Mouse (Mus musculus) limb, embryonic 14.5 days (tissue): ENCODE results near the gene Ovca2. TPM values are rescaled to one million over a fixed set of nuclear protein-coding genes. Genes with fewer than 3 reads are reported as not detected.

ENCODE experiments used
- ATAC-seq: fragments of 200-750 bp; cut with Nextera tagmentation; 2 replicates; pipeline ENCODE4 v1.8.0; 2017; ENCODE audit warnings: low read depth, moderate number of reproducible peaks, moderate TSS enrichment; ENCODE audit not compliant: low FRiP score
- DNase-seq: peaks from one replicate; pipeline ENCODE4 v3.0.0-alpha.2; 2015; ENCODE audit warnings: low spot score
- H3K27ac ChIP-seq: fragments of 300-500 bp; sonication (generic); replicated peaks from 2 replicates; pipeline ENCODE4 v1.5.1; 2014; ENCODE audit warnings: low read depth, mild to moderate bottlenecking, low read length, moderate library complexity, mixed read lengths
- H3K27me3 ChIP-seq: fragments of 300-500 bp; sonication (generic); 2 replicates; pipeline ENCODE4 v1.6.1; 2014; ENCODE audit warnings: low read length, mixed read lengths; ENCODE audit not compliant: control insufficient read depth, insufficient read depth
- H3K36me3 ChIP-seq: fragments of 300-500 bp; sonication (generic); 2 replicates; pipeline ENCODE4 v1.6.1; 2014; ENCODE audit warnings: mild to moderate bottlenecking, low read length, moderate library complexity, mixed read lengths; ENCODE audit not compliant: control insufficient read depth, insufficient read depth
- H3K4me1 ChIP-seq: fragments of 300-500 bp; sonication (generic); 2 replicates; pipeline ENCODE4 v1.6.1; 2014; ENCODE audit warnings: antibody characterized with exemption, low read length, mixed read lengths; ENCODE audit not compliant: control insufficient read depth, insufficient read depth
- H3K4me2 ChIP-seq: fragments of 300-500 bp; sonication (generic); replicated peaks from 2 replicates; pipeline ENCODE4 v1.6.1; 2014; ENCODE audit warnings: low read depth, mild to moderate bottlenecking, low read length, moderate library complexity; ENCODE audit not compliant: severe bottlenecking
- H3K4me3 ChIP-seq: fragments of 300-500 bp; sonication (generic); replicated peaks from 2 replicates; pipeline ENCODE4 v1.5.1; 2014; ENCODE audit warnings: low read length
- H3K9ac ChIP-seq: fragments of 300-500 bp; sonication (generic); 2 replicates; pipeline ENCODE4 v1.6.1; 2014; ENCODE audit warnings: mild to moderate bottlenecking, low read depth, low read length, moderate library complexity; ENCODE audit not compliant: severe bottlenecking
- H3K9me3 ChIP-seq: fragments of 300-500 bp; sonication (generic); 2 replicates; pipeline ENCODE4 v1.6.1; 2016; ENCODE audit warnings: low read length; ENCODE audit not compliant: control insufficient read depth
- POLR2A ChIP-seq: fragments of 200-500 bp; IDR thresholded peaks from 2 replicates; pipeline ENCODE4 v1.8.0; 2012; ENCODE audit warnings: inconsistent platforms, mild to moderate bottlenecking, moderate library complexity, borderline replicate concordance; ENCODE audit not compliant: insufficient read depth, insufficient read length; ENCODE audit errors: extremely low read depth
- WGBS: fragments of 180-500 bp; shearing (Covaris S2); extraction: QIAGEN DNeasy Blood & Tissue Kit; methylation state at CpG from one replicate; pipeline ENCODE4 v1.1.7; 2014; 5-methylcytosine and 5-hydroxymethylcytosine counted together
- polyA plus RNA-seq, 2 experiments: library from polyadenylated mRNA; depleted of rRNA in 1 of 2; stranded (reverse) in 1 of 2; unstranded in 1 of 2; fragments of >200 nt; fragmentation: Nextera tagmentation in 1 of 2; extraction: Ambion mirVana in 1 of 2; gene quantifications; 2 replicates each; pipeline versions ENCODE4 v1.2.1 to v1.2.3; 2012 to 2014

Ovca2 gene
- polyA plus RNA-seq (2012; rRNA removed) (22.5 and 25.0 TPM in 2 replicates), polyA plus RNA-seq (2014; fragmentation: Nextera tagmentation; extraction: Ambion mirVana) (29.8 and 30.3 TPM in 2 replicates)

DNA sequence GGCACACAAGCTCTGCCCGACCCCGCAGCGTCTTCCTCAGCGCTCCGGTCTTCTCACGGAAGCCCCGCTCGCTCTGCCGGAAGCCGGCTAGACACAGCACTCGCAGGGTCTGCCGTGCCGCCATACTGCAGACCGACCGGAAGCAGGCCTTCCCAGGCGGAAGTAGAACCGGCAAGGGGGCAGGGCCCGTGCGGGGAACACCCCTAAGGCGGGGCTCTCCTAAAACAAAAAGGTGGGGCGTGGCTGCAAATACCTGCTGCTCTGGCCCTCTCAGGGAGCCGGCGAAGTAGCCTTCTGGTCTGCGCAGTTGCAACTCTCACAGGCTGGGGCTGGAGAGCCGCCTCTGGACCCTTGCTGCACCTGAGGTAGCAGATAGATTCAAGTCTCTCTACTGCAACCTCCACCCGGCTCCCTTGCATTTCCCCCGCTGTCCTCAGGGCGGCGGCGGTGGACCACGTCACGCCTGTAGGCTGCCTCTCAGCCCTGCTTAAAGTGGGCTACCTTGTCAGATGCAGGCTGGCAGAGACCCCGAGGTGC is at the start of gene Ovca2:
Ovca2 (minus strand) TSS at position 164 of the 537 bp plus-strand sequence.
- DNase-seq (peak; percentile 91), ATAC-seq (peak; percentile 96)
- Histone ChIP-seq H3K27me3 (peaks cover under 1% of the 10 kb centered on the region; the same call in 1 of the 2 replicates), H3K27ac (peak within 1 kb of the TSS; percentile 79), H3K4me1 (peaks cover 9% of the 10 kb centered on the region), H3K4me2 (peak within 1 kb of the TSS; percentile 84), H3K9ac (peak within 1 kb of the TSS; percentile 78), H3K4me3 (peak within 1 kb of the TSS; percentile 79), H3K36me3 (peaks cover 49% of the 10 kb centered on the region), H3K9me3 (no peaks in the 10 kb centered on the region)
- 0% methylated on average over 31 of the region's 33 CpGs for WGBS
- peak; percentile 70; the same call in 1 of the 2 replicates for TF ChIP-seq POLR2A

GRCm38 (mm10) chr11:75227632-75228031 is 49.0 kb upstream of the Ovca2 start:
- DNase-seq (no peak), ATAC-seq (no peak)
- Histone ChIP-seq H3K9ac (no peak overlapping the region), H3K4me1 (peaks cover 12% of the 10 kb centered on the region), H3K27me3 (no peaks in the 10 kb centered on the region), H3K9me3 (no peaks in the 10 kb centered on the region), H3K4me2 (no peak overlapping the region), H3K27ac (no peak overlapping the region), H3K4me3 (no peak overlapping the region), H3K36me3 (no peaks in the 10 kb centered on the region)
- no peak for TF ChIP-seq POLR2A
- 28% methylated on average over 3 of the region's 3 CpGs for WGBS

DNA sequence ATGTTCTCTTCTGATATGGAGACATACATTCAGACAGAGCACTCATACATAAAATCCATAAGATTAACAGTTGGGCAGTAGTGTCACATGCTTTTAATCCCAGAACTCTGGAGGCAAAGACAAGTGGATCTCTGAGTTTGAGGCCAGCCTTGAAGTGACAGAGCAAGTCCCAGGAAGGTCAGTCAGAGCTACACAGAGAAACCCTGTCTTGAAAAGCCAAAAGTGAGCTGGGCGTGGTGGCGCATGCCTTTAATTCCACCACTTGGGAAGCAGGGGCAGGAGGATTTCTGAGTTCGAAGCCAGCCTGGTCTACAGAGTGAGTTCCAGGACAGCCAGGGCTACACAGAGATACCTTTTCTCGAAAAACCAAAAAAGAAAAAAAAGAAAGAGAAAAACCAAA is 46.2 kb upstream of the Ovca2 start:
- ATAC-seq, result no peak
- Histone ChIP-seq H3K27me3 (no peaks in the 10 kb centered on the region), H3K36me3 (no peaks in the 10 kb centered on the region), H3K4me1 (no peaks in the 10 kb centered on the region), H3K9me3 (no peaks in the 10 kb centered on the region), H3K27ac (no peak overlapping the region), H3K9ac (no peak overlapping the region), H3K4me3 (no peak overlapping the region), H3K4me2 (no peak overlapping the region)
- TF ChIP-seq POLR2A, result no peak
- no peak for DNase-seq
- WGBS, result 85% methylated on average over 4 of the region's 4 CpGs

GRCm38 (mm10) chr11:75224062-75224461 is 45.4 kb upstream of the Ovca2 start:
- H3K4me2 ChIP-seq, result no peak overlapping the region
- H3K9ac ChIP-seq, result no peak overlapping the region
- TF ChIP-seq POLR2A, result no peak
- H3K4me1 ChIP-seq, result no peaks in the 10 kb centered on the region
- DNase-seq (no peak), ATAC-seq (no peak)
- H3K9me3 ChIP-seq, result no peaks in the 10 kb centered on the region
- H3K27ac ChIP-seq, result no peak overlapping the region
- H3K4me3 ChIP-seq, result no peak overlapping the region
- no peaks in the 10 kb centered on the region for H3K27me3 ChIP-seq
- H3K36me3 ChIP-seq, result no peaks in the 10 kb centered on the region
- 65% methylated on average over 12 of the region's 12 CpGs for WGBS

DNA sequence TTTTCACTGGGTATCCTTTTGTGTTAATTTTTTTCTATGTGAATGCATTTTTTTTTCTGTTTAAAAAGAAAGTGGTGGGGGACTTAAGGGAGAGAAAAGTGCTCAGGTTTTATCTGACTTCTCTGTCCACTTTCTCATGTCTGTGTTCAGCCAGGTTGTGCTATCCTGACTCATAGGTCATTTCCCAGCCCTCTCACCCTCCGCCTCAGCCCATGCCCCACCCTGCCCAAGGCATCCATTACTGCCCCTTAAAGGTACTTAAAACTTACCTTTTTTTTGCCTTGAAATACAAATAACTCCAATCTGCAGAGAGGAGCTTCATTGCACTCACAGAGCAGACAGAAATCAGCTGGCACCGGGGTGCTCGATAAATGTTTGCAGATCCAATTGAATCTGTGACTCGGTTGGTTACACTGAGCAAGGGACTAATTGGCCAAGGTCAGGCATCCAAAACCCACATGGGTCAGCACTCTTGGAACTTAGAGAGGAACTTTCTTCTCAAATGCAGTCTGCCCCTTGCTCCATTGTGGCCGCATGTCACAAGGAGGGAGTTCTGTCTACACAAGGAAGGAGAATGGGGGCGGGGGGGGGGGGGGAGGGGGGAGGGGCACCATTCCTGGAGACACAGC is 42.0 kb upstream of the Ovca2 start:
- Histone ChIP-seq H3K4me1 (no peaks in the 10 kb centered on the region), H3K36me3 (no peaks in the 10 kb centered on the region), H3K9ac (no peak overlapping the region), H3K4me2 (no peak overlapping the region), H3K4me3 (no peak overlapping the region), H3K27ac (no peak overlapping the region), H3K9me3 (no peaks in the 10 kb centered on the region), H3K27me3 (no peaks in the 10 kb centered on the region)
- DNase-seq (no peak), ATAC-seq (no peak)
- 60% methylated on average over 5 of the region's 6 CpGs for WGBS
- TF ChIP-seq POLR2A, result no peak

DNA sequence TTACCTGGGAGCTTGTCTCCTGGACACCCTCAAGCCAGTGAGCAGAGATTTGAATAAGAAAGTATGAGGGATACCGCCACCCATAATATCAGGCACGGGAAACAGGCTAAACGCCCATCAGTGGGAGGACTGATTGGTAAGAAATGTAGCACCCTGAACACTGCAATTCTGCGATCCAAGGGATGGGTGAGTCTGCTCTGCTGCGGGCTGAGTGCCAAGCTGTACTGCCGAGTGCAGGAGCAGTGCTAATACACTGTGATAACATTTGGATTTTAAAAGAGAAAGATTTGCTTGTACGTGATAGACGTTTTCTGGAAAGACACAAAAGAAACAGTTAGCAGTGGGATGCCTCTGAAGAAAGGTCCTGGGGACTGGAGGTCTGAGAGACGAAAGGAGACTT is 41.5 kb upstream of the Ovca2 start:
- no peak for DNase-seq
- Histone ChIP-seq H3K9ac (no peak overlapping the region), H3K27me3 (no peaks in the 10 kb centered on the region), H3K27ac (no peak overlapping the region), H3K36me3 (no peaks in the 10 kb centered on the region), H3K4me1 (no peaks in the 10 kb centered on the region), H3K4me3 (no peak overlapping the region), H3K9me3 (no peaks in the 10 kb centered on the region), H3K4me2 (no peak overlapping the region)
- no peak for ATAC-seq
- no peak for TF ChIP-seq POLR2A
- 55% methylated on average over 9 of the region's 9 CpGs for WGBS
